Mouse (Mus musculus) ovary, postnatal 14 days (tissue): ENCODE results near the gene Clrn3.
"Not testable (repeated sequence)": the region's sequence is repeated elsewhere in the genome, so short reads cannot be mapped to it uniquely, and the experiment has no call there.

Experiments used
- DNase-seq: peaks from one replicate; pipeline ENCODE4 v3.0.0; 2022; ENCODE audit warnings: low spot score

Gene Clrn3

DNA sequence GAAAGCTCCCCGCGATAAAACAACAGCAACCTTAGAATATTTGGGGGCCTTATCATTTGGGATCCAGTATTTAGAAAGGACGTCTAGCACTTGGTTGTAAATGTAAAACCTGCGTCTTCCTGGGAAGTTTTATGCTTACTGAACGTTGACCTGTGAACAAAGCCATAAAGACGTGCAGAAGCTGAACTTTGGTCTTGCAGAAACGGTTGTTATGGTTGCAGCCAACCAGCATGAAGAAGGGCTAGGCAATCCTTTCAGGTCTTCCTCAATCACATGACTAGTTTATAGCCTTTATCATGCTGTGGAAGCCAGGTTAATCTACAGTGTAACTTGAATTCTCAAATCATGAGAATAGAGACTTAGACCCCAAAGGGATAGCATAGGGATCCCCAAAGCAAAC lies at the start of gene Clrn3:
Gene Clrn3, minus strand, starts transcription at position 140 of the 400 bp plus-strand sequence.
- no peak for DNase-seq

DNA sequence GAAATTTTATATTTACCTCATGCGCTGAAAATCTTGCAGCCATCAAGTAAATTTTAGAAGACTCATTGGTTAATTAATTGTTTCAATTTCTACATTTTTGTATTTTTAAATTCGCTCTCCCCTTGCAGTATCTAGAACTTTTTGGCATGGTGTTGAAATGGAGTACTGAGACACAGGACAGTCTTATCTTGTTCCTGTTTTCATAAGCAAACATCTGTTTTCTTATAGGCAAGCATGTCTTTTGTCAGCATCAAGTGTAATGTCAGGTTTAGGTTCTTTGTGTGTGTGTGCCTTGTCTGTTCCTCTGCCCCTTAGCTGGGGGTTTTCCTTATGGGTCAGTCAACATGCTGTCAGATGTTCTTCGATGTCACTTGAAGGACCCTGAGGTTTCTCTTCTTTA lies 47.9 kb upstream of the Clrn3 start:
- no peak for DNase-seq

DNA sequence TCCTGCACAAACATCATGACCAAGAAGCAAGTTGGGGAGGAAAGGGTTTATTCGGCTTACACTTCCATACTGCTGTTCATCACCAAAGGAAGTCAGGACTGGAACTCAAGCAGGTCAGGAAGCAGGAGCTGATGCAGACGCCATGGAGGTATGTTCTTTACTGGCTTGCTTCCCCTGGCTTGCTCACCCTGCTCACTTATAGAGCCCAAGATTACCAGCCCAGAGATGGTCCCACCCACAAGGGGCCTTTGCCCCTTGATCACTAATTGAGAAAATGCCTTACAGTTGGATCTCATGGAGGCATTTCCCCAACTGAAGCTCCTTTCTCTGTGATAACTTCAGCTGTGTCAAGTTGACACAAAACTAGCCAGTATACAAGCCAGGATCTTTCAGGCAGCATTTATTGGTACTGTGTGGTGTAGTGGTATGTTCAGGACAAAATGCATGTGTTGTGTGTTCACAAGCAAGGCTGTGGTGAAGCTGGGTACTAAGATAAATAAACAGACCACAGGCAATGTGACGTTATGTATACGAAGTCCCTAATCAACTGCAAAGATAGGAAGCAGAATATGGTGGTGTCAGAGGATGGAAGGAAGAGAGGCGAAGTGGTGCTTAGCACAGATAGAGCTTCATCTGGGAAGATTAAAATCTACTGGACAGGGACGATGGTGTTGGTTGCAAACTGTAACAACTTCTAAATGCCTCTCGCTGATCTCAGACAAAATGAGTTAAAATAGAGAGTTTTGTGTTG lies 47.0 kb upstream of the Clrn3 start:
- not testable (repeated sequence) for DNase-seq

DNA sequence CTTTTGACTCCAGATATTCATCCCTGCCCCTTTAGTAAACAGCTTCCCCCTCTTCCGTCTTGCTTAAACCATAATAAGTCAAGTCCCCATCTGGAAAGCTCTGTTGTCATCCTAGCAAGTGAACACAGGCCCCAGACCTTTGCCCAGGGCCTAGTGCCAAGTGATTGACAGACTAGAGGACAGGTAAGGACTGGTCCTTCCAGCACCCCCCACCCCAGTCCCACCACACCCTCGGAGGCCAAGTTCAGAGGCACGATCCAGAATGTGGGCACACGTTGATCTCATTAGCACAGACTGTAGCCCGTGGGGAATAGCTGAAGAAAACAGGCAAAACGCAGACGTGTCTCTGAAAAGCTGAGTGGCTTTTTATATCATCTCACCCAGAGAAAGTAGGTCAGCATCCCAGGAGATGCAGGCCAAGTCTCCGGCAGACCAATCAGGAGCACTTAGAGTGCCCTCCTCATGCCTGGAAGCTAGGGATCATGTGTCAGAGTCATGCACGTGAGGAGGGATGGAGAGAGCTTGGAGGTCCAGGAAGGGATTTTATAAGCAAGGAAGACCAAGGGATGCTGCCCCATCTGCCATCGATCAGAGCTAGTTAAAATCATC lies 43.6 kb upstream of the Clrn3 start:
- DNase-seq: no peak

DNA sequence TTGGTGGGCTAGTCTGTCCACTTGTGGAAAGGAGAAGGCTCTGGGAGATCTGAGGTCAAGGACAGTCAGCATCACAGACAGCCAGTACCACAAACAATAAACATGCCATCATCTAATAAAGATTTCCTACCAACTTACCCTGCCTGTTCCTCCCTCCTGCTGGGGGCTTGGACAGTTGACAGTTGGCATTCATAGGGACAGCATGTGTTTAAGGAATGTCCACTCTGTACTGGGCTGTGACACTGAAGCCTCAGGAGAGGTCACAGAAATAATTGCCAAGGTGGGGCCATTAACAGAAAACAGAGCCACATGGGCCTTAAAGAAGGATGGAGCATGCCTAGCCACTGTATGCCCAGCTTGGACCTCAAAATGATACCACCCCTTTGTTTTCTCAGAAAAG lies 42.9 kb upstream of the Clrn3 start:
- no peak for DNase-seq

DNA sequence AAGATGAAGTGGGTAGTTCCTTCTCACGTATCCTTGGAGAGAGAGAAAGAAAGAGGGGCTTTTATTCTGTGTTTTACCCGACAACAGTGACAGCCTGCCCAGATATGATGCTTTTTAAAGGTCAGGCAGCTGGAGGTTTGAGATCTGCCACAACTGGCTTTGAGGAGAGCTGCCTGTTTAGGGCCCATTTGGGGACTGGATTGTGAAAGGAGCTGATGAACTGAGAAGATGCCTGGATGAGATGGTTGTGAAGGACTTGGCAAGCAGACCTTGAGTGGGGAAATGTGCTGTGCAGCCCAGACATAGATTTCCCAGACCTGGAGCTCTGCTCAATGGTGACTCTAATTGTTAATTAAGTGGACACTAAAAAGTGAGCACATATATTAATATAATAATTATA lies 40.1 kb upstream of the Clrn3 start:
- DNase-seq: no peak

DNA sequence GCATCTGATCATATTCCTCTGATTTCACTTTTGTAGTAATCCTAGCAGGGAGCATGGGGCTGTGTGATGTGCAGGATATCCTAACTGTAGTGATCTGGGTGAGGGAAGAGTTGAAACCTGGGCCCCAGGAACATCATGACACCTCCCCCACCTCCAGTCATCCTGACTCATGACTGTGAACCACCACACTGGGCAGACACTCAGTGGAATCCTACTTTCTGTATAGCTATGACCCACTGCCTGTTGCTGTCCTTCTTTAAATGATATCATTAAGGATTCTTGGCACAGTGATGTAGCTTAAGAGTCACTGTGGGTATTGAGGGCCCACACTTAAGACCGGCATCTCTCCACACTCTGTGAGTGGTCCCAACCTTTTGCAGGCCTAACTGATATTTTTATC lies 39.1 kb upstream of the Clrn3 start:
- no peak for DNase-seq

DNA sequence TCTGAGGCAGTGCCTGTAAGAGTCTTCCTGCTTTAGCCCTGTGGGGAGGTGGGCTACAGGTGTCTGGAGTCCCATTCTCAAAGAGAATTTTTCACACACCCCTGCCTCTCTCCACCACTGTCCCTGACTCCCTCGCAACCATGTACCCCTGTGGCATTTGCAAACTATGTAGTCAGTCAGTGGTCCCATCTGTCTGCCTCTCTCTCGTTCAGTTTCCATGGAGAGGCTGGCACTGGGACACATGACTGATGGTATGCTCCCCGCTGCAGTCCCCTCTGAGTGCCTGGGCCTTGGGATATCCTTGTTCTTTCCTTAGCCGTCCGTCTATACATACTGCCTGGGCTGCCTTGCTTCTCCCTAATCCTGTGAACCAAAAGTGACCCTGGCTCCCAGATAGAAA lies 37.6 kb upstream of the Clrn3 start:
- no peak for DNase-seq

DNA sequence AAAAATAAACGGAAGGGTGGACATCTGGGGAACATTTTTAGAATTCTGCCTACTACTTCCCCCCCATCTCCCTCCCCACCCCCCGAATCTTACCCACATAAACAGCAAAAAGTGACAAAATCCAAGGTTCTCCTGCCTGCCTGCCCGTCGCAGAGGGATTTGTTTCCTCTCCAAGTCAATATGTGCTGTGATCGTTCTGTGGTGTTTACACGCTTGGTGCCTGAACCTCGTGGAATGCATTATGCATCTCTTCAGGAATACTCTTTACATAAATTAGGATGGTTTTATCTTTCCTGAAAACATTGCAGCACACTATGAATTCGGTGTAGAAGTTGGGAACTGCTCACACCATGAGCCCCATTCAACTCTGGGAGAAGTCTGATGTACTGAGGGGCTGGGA lies 35.6 kb upstream of the Clrn3 start:
- DNase-seq: no peak

DNA sequence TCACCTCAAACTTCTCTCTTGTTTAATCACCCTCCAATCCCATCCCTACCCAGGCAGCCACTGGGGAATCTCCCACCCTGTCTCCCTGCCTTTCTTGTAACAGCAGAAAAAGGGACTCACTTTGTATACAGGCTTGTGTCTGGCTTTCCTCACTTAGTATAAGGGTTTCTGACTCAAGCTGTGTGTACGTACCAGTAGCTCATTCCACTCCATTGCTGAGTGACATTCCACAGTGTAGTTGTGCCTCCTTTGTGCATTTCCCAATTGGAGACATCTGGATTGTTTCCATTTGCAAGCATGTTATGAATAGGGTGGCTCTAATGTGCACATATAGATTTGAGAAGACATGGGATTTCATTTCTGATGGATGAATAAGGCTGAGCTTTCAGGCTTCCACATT lies 31.8 kb upstream of the Clrn3 start:
- DNase-seq: no peak

DNA sequence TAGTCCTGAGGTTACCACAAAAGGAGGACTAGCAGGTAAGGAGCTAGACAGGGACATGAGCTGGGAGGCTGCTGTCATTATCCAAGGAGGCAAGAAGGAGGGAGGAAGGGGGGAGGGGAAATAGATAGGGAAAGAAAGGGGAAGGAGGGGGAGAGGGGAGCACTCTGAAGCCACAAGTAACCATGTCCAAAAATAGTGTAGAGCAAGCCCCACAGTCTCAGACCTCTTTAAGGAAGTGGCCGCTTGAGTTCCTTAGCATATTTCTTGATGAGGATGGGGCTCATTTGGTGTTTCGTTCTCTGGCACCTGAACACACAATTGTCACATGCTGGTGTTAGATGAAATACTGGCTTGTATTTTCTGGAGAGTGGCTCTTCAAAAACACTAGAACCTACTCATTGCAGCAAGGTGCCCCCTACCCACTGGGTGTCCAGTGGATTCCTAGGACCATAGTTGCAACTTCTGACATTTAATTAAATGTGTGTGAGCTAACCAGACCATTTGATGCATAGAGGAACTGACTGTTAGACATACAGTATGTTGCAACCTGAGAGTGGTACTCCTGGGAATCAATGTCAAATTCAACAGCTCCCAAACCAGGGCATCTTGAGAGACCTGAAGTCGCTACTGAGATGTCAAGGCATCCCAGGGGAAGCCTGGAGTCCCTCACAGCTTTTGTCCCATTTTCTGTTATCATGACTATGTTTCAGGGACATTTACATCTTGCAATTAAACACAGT lies 28.4 kb upstream of the Clrn3 start:
- no peak for DNase-seq

DNA sequence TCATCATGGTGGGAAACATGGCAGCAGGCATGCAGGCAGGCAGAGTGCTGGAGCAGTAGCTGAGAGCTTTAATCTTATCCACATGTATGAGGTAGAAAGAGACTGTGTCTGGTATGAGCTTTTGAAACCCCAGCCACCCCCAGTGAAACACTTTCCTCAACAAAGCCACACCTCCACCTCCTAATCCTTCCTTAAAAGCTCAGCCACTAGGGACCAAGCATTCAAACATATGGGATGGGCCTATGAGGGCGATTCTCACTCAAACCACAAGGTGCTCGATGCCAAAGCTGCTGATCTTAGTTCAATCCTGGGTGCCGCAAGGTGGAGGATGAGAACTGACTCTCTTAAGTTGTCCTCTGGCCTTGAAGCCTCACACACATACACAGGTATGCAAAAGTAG lies 25.1 kb upstream of the Clrn3 start:
- no peak for DNase-seq

DNA sequence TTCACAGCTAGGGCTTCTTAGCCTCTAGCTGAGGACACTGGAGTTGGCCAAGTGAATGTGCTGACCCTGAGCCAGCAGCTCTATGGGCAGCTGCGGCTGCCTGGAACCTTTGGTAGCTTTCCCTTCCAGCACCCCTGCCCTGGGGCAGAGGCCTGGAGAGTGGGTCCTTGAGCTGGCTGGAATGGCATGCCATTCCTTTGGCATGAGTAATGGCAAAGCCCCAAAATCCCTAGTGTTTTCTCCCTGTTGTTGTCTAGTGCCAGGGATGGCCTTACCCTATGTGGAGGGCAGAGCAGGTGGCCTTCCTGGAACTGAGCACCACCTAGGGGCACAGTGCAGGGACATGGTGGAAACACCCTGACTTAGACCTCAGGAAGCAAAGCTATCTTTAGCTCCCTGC lies 23.1 kb upstream of the Clrn3 start:
- DNase-seq: no peak

DNA sequence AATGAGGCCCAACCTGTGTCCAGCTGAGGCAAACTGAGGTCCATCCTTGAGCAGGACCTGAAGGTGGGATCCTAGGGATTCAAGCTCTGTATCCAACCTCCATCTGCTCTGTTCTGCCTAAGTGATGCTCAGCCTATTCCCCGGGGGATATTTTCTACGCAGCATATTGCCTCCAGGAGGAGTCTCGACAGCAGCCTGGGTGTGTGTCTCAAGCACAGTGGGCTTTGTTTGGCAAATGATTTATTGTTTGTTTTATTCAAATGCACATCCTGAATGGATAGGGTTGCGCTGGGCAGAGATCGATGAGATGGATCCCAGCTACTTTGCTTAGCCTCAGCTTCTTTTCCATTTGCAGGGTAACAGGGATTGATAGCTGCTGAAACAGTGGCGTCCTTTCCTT lies 20.0 kb upstream of the Clrn3 start:
- DNase-seq: no peak

DNA sequence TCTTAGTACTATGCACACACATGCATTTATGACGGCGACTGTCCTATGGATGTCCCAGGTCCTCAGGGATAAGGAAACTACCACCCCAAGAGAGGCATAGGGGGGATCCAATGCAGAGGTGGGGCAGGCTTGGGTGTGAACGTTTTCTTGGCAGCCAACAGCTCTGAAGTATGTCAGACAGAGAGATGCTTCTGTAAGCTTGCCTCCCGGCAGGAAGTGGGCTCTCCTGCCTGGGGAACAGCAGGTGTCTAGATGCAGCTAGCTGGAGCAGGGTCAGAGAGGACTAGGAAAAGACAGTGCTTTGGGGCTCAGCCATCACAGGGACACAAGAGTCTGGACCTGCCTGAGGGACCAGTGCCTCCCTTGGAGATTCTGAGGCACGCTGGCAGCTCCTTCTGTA lies 18.1 kb upstream of the Clrn3 start:
- no peak for DNase-seq

DNA sequence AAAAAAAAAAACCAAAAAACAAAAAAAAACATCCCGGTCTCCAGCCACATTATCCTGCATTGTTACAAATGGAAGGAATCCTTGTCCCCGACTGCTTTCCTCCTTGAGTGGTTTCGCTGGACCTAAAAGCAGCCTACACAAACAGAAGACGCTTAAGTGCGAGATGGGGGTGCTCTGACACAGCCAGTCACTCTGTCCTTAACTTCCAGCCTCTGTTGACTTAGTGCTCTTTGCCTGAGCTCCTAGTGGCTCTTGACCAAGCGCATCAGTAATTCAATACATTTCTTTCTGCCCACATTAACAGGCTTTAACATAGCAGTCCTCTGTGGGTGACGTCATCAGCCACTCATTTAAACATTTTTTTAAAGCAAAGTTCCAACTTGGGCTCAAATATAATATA lies 17.5 kb upstream of the Clrn3 start:
- DNase-seq: no peak

DNA sequence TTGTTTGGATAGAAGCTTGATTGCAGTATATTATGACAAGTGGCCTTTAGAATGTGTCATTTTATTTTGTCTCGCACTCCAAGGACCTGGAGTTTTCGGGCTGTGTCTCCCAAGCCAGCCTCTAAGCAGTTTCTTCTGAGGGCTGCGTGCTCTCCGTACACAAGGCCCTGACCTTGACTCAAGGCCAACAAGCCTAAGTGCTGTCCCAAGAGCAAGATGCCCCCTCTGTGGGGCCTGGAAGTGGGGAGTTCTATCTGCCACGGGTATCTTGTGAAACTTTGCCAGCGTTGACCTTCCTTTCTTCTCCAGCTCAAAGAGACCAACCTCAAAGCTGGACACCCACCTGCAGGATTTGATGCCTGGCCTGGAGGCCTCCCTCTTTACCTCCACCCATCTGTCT lies 15.9 kb upstream of the Clrn3 start:
- no peak for DNase-seq

DNA sequence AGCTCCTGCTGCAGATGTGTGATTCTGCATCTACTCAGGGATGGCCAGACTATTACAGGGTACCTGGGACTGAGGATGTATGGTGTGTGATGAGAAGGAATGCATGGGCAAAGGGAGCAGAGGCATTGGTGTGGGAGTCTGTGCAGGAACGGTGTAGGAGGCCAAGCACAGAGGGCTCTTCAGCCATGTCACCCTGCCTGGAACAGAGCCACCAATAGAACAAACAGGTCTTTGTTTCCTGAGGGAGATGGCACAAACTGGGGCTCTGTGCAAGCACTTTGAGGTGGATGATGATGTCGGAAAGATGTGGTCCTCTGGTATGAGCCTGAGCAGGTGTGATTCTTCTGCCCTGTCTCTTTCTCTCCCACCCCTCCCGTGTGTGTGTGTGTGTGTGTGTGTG lies 14.6 kb upstream of the Clrn3 start:
- DNase-seq: no peak

DNA sequence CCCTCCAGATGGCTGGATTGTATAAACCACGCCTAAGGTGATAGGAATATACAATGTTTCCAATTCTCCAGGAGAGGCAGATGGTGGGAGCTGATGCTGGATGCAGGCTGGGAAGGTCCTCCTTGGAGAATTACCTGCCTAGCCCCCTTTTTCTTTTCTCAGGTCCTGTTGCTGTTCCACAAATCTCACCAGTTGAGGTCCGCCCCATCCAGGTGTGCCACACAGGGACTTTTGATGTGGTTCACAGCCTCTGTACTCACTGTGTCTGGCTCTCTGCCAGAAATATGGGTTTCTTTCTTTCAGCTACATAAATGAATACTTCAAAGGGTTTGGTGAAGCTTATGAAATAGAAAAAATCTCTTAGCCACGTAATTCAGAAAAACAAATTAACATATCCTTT lies 13.8 kb upstream of the Clrn3 start:
- DNase-seq: no peak

DNA sequence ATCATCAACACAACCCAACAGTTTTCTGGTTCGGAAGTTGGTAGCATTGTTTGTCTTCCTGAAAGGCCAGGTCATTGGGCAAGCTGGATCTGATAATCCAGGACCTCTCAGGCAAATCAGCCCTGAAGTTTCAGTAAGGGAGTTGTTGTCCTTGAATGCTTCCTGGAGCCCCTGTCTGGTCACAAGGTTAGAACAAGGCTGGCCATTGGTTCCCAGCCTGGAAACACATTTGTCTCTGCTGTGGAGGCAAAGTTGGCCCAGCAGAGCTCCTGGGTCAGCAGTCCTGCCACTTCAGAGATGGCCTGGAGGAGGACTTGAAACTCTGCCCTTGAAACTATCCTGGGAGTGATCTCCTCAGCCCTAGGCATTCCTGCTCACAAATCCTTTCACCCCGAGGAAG lies 11.0 kb upstream of the Clrn3 start:
- DNase-seq: no peak

DNA sequence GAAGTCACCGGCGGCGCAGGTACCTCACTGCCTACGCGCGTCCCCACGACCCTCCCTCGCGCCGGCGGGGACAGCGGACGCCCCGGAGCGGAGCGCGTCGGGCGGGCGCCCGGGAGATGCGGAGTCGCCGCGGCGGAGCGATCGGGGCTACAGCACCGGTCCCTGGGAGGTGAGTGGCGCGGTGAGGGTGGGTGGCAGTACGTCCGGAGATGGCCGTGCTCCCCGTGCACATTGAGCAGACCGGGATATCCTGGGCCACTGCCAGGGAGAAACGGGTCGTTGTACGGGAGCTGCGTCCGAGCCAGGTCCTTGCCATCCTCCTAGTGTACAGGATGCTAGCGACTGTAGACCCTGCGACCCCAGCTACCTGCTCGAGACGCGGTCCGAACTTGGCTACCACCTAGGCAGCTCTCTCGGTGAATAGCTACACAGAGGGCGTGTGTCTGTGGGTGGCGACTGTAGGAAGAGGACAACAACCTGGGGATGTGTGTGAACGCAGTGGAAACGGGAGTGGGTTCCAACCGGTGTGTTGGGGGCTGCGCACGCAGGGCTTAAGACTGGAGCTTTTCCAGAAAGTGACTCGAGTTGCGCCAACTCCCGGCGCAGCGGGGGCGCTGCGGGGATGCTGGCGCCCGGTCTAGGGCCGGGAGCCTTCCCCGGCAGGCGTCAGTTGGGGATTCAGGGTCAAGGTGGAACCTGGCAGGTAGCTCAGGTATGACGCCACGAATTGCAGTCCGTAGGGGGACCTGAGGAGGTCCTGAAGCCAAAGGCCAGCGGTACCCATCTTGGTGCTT lies 9.7 kb upstream of the Clrn3 start:
- DNase-seq: peak; percentile 5

DNA sequence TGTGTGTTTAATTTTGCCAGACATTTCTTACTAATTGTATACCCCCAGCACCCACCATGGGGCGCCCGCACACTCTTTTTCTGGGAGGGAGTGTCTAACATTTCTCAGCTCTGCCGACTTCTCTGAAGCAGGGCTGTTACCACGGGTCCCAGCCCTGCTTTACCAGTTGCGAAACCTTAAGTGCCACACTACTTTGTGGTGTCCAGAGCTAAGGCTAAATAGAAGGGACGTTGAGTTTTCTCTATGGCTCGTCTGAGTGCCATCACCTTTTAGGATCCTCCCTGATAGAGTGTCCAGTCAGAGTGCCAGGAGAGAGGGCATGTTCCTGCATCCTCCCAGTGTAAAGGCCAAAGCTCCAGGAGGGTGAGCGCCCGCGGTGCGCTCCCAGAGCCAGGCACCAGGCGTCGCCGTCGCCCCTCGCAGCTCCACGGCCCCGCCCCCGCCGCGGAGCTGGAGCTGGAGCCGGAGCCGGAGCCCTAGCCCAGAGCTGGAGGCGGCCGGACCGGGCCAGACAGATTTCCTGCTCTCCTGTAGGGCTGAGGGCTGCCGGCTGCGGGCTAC lies 9.0 kb upstream of the Clrn3 start, which contains the start of gene Ptpre:
Gene Ptpre, plus strand, starts transcription at position 141 of the 561 bp plus-strand sequence.
- peak; percentile 87 for DNase-seq
